Mouse (Mus musculus): ENCODE results near the gene Hspb11.
A peak's percentile ranks its signal among the peaks of the same experiment; 100 is the strongest.

The Hspb11 gene

GRCm38 (mm10) chr4:107250494-107250893 lies 2.9 kb upstream of the Hspb11 start:
- no peak for DNase-seq (ENCODE audit: low read depth)

GRCm38 (mm10) chr4:107252522-107252921 lies 871 bp upstream of the Hspb11 start:
- DNase-seq (ENCODE audit: low read depth), result no peak

GRCm38 (mm10) chr4:107254414-107254813 lies 1.0 kb downstream of the Hspb11 start:
- DNase-seq (ENCODE audit: low read depth), result no peak

GRCm38 (mm10) chr4:107260001-107260400 lies 6.6 kb downstream of the Hspb11 start:
- DNase-seq (ENCODE audit: low read depth), result no peak

- DNase-seq (ENCODE audit: low read depth), result no peak
Observed at GRCm38 (mm10) chr4:107273683-107274082, 20.3 kb downstream of the Hspb11 start.

GRCm38 (mm10) chr4:107274511-107274910 lies 21.1 kb downstream of the Hspb11 start:
- DNase-seq (ENCODE audit: low read depth), result no peak

DNA sequence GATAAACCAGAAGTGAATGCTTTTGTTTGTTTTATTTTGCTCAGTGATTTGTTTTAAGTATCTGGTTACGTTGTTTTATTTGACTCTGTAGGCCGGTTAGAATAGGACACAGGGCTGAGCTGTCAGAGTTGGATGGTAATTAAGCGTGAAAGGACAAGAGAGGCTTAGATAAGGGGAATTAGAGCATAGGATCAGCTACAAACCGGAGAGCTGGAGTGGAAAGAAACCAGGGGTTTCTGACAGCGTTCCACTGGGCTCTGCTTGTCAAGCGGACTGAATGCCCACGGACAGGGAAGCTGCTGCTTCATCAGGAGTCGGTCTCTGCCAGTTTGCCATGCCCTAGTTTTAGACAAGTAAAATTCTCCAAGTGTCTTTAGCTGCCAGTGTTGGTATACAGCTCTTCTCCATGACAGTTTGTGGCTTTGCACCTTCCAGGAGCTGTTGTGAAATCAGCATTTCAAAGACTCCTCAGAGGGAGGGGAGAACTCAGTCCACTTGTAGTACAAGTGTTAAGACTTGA lies 24.9 kb downstream of the Hspb11 start:
- DNase-seq (ENCODE audit: low read depth), result no peak

GRCm38 (mm10) chr4:107280843-107281475 lies 27.6 kb downstream of the Hspb11 start:
- no peak for DNase-seq (ENCODE audit: low read depth)

DNA sequence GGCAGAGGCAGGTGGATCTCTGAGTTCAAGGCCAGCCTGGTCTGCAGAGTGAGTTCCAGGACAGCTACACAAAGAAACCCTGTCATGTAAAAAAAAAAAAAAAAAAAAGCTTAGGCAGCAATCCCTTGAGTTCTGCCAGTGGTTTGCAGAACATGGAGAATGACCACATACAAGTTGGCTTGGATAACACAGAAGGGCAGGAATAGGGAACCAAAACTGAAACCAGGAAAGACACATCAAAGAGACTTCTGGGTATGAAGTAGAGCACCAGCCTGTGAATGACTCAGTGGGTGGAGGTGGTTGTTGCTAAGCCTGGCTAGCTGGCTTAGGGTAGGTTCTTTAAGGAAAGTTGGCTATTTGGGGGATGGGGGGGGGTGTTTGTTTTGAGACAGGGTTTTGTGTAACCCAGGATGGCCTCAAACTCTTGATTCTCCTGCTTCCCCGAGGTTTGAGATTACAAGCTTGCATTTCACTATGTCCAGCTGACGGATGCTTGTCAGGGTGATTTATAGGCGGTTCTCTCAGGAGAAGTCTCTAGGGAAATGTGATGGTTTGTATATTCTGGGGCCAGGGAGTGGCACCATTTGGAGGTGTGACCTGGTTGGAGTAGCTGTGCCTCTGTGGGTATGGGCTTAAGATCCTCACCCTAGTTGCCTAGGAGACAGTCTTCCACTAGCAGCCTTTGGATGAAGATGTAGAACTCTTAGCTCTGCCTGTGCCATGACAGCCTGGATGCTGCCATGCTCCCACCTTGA lies 32.2 kb downstream of the Hspb11 start:
- DNase-seq (ENCODE audit: low read depth), result peak; percentile 55

GRCm38 (mm10) chr4:107286386-107286785 lies 33.0 kb downstream of the Hspb11 start:
- DNase-seq (ENCODE audit: low read depth), result no peak

DNA sequence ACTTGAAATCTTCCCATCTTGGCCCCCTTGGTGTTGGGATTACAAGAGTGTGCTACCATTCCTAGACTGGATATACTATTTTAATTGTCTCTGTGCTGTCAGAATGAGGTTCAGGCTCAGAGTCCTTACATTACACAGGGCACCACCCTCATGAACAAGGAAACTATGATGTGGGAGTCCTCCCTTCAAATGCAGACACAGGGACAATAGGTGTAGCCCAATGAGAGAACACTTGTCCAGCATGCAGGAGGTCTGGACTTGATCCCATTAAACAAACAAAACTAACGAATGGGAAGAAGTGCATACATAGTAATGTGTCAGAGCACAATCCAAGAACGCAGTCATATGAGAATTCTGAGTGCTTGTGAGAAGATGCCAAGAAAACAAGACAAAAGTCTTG lies 34.1 kb downstream of the Hspb11 start:
- no peak for DNase-seq (ENCODE audit: low read depth)

DNA sequence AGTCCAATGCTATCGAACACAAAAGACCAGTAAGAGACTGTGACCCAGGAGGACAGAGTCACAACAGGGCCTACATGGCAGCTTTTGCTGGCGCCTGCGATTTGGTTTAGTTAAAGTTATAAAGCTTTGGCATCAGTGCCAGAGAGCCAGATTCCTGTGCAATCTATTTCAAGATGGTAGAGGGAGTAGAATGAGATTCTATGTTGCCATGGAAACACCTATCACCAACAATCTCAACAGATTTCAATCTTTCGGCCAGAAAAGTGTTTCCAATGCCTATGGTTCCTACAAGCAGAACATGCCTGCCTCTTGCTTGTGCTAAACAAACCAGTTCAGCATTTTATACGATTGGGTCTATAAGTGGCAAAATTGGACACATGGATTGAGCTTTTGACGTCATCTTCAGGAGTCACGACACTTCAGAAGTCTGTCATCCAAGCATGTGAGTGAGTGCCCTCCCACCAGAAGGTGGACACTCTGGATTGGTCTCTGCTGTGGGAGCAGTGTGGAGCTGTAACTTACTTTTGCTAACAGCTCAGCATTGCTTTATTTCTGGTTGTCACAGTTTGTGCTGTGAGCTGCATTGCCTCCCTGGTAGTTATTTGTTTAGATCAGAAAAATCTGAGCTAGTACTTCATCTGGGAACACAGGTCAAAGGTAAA lies 38.3 kb downstream of the Hspb11 start:
- DNase-seq (ENCODE audit: low read depth), result no peak

DNA sequence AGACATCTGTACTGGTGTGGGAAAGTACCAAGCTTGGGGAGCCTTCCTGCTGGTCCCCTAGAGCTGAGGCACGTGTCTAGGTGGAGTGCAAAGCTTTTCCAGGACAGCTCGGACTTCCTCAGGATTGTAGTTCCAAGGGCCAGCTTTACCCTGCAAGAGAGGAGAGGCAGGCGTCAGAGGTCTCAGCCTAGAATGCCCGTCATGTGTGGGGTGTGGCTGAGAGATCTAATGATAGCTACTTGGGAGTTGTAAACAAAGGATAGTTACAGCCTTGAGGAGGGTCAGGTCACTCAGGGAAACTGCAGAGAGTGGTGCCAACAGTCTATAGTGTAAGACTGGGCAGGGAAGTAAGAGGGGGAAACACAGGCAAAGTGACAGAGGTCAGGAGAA lies 38.9 kb downstream of the Hspb11 start:
- no peak for DNase-seq (ENCODE audit: low read depth)

GRCm38 (mm10) chr4:107298071-107298606 lies 44.7 kb downstream of the Hspb11 start:
- no peak for DNase-seq (ENCODE audit: low read depth)

DNA sequence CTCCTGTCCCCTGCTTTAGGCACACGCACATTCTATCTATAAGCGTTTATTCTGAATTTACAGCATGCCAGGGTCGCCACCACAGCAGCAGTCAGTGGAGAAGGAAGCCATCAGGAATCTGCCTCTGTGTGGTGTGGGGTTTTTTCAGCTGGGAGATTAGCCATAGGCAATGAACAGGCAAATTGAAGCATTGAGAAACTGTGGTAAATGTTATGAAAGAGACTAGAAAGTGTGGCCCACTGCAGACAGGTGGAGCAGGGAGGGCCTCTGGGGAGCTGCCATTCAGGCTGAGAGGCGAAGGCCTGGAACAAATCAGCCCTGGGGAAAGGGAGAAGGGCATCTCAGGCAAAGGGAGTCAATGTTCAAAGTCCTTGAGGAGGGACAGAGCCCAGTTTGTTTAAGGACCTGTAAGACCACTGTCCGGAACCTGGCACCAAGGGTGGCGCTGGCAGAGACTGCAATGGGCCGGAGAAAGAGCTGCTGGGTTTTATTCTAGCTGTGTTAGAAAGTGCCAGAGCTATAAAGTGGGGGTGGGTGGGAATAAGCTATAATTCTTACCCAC lies 46.5 kb downstream of the Hspb11 start:
- no peak for DNase-seq (ENCODE audit: low read depth)

- DNase-seq (ENCODE audit: low read depth), result no peak
Observed at GRCm38 (mm10) chr4:107300371-107300770, 47.0 kb downstream of the Hspb11 start.

DNA sequence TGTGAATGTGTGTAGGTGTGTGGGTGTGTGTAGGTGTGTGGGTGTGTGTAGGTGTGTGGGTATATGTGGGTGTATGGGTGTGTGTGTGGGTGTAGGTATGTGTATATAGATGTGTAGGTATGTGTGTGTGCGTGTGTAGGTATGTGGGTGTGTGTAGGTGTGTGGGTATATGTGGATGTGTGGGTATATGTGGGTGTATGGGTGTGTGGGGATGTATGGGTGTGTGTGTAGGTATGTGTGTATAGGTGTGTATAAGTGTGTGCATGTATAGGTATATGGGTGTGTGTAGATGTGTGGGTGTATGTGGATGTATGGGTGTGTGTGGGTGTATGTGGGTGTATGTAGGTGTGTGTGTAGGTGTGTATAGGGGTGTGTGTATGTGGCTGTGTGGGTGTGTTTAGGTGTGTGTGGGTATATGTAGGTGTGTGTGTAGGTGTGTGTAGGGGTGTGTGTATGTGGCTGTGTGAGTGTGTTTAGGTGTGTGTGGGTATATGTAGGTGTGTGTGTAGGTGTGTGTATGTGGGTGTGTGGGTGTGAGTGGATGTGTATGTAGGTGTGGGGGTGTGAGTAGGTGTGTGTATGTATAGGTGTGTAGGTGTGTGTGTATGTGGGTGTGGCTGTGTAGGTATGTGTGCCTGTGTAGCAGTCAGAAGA lies 47.6 kb downstream of the Hspb11 start:
- DNase-seq (ENCODE audit: low read depth), result no peak

- DNase-seq (ENCODE audit: low read depth), result no peak
Observed at GRCm38 (mm10) chr4:107302221-107302620, 48.8 kb downstream of the Hspb11 start.

GRCm38 (mm10) chr4:107302832-107303231 lies 49.4 kb downstream of the Hspb11 start:
- no peak for DNase-seq (ENCODE audit: low read depth)

GRCm38 (mm10) chr4:107303531-107303930 lies 50.1 kb downstream of the Hspb11 start:
- DNase-seq (ENCODE audit: low read depth), result no peak

DNA sequence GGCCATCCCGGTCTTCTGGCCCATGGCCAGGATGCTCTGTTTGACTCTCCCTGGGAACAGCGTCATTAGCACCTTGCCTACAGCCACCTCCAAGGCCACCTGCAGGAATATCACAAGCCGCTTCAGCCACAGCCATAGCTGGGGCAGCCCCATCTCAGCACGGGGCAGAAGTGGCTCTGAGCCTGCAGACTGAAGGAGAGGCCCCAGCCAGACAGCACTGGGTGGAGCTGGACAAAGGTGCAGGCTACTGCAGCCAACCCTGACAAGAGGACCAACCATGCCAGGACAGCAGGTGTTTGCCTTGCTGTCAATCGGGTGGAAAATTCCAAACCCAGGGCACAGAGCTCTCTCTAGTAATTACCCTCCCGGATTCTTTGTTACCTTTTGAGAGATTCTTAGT lies 53.6 kb downstream of the Hspb11 start, which contains the start of gene Dio1:
Dio1 (minus strand) TSS at position 204 of the 400 bp plus-strand sequence.
- DNase-seq (ENCODE audit: low read depth), result no peak
